Mouse (Mus musculus) thymus, postnatal 0 days (tissue): Measurements from ENCODE around the gene Rhpn2. TPM values are rescaled to one million over a fixed set of nuclear protein-coding genes. Genes with fewer than 3 reads are reported as not detected.
"Not testable (repeated sequence)": the region's sequence is repeated elsewhere in the genome, so short reads cannot be mapped to it uniquely, and the experiment has no call there.

Source experiments
- DNase-seq: peaks from one replicate; pipeline ENCODE4 v3.0.0-alpha.2; 2015; ENCODE audit warnings: low spot score
- polyA plus RNA-seq: library from polyadenylated mRNA; unstranded; fragments of >200 nt; fragmentation: Nextera tagmentation; extraction: Ambion mirVana; gene quantifications from 2 replicates; pipeline ENCODE4 v1.2.1, GENCODE M21; 2015

Rhpn2 gene
- 0.89 and 1.2 TPM in 2 replicates for polyA plus RNA-seq

DNA sequence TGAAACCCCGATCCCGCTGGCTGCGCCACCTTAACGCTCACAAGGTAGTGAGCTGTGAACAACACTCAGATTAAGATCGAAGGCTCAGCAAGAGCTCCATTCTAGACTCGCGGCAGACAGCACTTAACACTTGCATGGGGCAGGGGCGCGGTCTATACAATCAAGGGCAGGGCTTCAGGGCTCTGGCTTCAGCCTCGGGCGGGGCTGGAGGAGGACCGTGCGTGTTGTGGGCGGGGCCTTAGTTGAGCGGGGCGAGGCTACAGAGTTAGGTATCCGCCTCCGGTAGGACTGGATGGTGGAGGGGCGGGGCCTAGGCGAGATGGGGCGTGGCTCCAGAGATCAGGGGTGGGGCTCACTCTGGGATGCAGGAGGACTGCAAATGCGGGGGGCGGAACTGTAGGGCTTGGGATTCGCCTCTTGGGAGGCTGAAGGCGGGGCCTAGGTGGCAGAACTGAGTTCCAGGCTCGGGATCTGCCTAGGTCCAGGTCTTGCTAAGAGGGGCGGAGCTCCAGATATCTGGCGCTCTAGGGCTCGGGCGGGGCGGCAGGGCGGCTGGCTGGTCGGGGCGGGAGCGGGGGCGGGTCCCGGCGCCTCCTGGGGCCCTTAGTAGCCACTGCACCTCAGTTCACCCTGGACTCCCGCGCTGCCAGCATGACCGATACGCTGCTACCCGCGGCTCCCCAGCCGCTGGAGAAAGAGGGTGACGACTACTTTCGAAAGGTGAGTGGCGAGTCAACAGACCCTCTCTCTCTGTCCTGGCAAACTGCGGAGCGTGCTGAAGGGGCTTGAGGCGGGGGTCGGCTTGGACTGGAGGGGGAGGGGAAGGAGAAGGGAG is at the start of gene Rhpn2:
Gene Rhpn2 (plus strand): TSS at position 479 of the 835 bp plus-strand sequence.
- peak; percentile 97 for DNase-seq

DNA sequence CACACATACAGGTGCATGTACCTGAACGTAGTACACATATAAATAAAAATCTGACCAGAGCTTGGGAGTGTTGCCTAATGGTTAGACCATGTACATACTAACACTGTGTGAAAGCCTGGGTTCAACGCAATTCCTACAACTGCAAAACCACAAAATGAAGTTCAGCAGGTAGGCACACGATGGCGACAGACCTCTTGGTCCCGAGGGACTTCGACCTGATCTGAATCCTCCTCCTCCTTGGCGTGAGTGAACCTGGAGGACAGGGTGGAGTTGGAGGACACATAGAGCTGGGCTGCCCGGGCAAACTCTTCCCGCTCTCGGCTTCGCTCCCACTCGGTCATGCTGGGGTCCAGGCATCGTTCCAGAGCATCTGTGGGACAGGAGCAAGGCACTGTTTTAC is 40.5 kb upstream of the Rhpn2 start:
- DNase-seq: no peak

DNA sequence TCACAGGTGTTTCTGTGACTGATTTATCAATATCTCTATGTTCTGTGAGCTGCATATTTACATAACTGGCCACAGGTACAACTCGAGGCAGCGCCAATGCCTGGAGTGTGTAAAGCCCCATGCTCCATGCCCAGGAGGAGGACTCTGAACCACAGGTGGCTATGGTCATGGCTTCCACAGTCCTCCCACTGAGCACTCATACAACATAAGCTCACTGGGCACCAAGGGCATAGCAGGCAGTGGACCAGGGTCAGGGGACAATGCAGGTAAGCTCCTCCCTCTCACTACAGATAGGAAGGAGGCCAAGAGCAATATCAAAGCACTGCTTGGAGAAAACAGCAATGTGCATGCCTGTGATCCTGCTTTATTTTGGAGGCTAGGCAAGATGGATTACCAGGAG is 38.3 kb upstream of the Rhpn2 start:
- DNase-seq: no peak

DNA sequence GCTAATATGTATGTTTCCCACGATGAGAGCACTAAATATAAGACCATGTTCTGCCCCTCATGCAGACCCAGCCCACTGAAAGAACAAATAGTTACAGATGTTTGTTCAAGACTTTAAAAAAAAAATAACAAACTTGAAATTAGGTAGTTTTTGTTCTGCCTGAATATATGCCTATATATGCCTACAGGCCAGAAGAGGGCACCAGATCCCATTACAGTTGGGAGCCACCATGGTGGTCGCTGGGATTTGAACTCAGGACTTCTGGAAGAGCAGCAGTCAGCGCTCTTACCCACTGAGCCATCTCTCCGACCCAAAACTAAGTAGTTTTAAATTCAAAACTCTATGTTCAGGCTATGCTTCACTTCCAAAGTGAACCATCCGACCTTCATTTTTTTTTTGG is 36.1 kb upstream of the Rhpn2 start:
- no peak for DNase-seq

DNA sequence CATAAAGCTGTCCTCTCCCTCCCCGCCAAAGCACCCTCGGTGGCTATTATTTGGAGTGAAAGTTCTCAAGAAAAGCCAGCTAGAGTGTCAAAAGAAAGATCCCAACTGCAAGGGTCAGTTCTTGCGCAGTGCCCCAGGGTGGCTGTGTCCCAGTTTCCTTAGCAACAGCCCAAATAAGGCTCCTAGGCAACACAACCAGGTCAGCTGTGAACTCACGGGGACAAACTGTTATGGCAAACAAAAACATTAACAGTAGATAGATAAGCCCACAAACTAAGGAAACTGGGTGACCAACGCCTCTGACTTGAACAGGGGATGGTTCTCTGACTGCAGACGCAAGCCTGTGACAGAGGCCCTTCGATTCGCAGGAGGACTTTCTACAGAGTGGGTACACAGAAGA is 34.3 kb upstream of the Rhpn2 start:
- DNase-seq: no peak

DNA sequence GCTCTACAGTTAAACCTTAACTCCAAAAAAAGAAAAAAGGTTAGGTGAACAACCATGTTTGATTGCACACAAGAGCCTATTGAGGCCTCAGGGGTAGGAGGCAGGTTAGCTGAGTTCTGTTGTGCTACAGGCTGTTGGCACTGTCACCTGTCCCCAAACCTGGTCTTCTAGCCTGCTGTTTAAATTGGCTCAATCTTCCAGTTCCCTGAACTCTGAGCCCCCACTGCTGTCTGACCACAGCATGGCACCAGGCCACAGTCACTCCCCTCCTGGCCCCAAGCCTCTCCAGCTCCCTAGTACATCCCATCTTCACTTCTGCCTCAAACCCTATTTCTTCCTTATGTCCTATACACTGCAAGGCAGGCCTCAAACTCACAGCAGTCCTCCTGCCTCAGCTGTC is 33.2 kb upstream of the Rhpn2 start:
- DNase-seq: no peak

DNA sequence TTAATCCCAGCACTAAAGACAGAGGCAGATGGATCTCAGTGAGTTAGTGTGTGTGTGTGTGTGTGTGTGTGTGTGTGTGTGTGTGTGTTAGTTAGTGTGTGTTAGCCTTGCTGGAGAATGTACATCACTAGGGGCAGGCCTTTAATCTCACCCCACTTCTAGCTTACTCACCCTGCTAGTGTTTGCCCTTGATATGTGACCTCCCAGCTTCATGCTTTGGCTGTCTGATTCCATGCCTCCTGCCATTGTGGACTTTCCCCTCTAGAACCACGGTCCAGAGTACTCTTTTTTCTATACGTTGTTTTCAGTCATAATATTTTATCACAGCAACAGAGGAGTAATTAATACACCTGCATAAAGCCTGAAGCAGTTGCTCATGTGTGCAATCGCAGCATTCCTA is 22.8 kb upstream of the Rhpn2 start:
- DNase-seq: no peak

DNA sequence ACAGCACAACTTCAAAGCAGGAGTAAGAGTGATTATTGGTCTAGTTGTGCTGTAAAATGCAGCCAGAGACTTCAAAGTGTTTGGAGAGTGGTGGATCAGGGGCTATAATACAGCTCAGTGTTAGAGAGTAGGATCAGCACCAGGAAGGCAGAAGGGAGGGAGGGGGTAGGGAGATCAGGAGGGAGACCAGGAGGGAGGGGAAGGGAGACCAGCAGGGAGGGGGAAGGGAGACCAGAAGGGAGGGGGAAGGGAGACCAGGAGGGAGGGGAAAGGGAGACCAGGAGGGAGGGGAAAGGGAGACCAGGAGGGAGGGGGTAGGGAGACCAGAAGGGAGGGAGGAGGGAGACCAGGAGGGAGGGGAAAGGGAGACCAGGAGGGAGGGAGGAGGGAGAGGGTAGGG is 19.8 kb upstream of the Rhpn2 start:
- no peak for DNase-seq

DNA sequence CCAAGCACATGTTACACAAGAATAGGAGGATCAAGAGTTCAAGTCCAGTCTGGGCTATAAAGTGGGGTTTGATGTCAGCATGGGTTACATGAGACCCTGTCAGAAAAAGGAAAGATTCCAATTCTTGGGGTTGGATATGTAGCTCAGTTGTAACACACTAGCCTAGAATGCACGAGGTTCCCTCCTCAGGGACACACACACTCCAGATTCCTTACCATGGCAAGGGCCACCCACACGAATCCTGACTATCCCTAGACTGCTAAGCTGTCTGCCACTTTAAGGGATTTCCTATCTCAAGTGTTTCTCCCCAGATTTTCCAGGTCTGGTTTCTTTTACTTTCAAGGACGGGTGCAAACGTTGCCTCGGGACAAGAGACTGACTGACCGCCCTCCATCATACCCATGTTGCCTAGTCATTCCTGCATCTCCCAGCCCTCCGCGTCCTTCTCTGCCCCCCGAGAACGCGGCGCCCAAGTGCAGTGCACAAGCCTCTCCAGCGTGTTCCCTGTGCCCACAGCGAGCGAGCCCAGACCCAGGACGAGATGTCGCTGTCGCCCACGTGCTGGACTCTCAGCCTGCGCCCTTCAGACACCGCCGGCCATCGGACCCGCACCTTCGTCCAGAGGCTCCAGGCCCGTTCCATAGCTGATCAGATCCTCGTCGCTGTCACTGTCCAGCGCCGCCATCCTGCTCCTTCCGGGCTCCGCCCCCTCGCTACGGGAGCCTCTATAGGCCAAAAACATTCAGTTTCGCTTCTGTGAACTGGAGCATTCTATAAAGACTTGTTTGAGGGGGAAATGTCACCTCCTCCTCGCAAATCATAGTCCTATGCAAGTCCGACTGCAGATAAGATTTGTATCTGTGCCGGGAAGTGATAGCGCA is 16.0 kb upstream of the Rhpn2 start, which contains the start of gene Gpatch1:
Gene Gpatch1 (minus strand): TSS at position 712 of the 881 bp plus-strand sequence.
- DNase-seq: peak; percentile 89

DNA sequence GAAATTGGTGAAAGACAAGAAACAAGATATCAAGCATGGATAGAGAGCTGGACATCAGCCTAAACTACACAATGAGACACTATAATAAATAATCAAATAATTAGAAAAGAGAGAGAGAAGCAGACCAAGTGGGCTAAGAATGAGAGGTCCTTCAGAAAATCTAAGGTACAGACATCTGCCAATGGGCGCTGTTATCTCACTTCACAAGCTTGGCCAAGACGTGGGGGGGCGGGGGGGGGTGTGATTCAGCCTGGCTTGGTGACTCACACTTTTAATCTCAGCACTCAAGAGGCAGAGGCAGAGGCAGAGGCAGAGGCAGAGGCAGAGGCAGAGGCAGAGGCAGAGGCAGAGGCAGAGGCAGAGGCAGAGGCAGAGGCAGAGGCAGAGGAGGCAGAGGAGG is 14.7 kb upstream of the Rhpn2 start:
- not testable (repeated sequence) for DNase-seq

DNA sequence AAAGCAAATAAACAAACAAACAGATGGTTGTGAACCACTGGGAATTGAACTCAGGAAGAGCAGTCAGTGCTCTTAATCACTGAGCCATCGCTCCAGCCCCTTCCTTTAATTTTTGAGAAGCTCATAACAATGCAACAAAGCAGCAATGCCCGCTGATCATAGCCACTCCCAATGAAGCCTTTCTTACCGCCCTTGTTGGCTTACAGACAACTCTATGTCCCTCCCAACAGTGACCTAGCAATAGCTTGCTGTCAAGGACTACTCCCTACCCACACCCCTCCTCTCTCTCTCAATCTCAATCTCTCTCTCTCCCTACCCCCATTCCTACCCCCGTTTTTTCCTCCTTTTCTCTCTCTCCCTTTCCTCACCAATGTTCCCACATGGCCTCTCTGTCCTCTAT is 14.2 kb upstream of the Rhpn2 start:
- no peak for DNase-seq

DNA sequence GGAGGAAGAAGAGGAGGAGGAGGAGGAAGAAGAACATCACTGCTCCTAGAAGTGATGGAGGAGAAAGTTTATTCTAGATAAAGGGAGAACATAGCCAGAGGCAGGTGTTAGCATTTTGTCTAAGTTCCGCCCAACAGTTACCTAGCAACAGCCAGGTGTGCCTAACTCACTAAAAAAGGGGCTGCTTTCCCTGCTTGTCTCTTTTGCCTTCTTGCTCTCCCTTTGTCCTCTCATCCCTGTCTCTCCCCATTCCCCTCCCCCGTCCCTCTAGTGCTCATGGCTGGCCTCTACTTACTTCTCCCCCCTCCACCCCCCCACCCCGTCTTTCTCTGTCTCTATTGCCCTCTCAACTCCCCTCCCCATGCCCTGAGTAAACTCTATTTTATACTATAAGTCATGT is 11.8 kb upstream of the Rhpn2 start:
- DNase-seq: no peak

DNA sequence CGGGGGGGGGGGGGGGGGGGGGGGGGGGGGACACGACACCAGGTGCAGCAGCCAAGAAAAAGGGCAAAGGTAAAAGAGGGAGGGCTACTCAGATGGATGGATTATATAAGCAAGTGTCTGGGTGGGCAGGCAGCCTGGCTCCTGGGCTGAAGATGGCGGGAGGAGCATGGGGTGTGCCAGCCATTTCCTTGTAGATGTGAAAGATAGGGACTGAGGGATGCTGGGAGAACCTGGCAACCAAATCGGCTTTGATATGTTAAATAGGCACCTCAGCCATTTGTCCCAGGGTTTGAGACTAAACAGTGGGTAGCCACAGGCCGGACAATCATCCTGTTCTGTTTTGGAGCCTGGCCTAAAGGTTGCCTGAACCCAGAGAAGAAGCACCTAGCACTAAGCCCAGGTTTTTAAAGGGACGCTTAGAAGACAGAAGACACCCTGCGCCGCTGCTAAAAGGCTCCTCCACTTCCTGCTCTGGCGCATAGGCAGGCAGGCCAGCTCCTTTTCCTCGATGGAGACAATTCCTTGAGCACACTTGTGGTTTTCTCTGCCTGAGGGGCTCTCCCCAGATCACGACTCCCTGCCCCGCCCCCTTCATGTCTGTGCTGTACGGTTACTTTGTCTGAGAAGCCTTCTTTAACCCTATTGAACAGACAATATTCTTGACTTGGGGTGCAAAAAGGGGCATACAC is 11.1 kb upstream of the Rhpn2 start:
- peak; percentile 7 for DNase-seq

DNA sequence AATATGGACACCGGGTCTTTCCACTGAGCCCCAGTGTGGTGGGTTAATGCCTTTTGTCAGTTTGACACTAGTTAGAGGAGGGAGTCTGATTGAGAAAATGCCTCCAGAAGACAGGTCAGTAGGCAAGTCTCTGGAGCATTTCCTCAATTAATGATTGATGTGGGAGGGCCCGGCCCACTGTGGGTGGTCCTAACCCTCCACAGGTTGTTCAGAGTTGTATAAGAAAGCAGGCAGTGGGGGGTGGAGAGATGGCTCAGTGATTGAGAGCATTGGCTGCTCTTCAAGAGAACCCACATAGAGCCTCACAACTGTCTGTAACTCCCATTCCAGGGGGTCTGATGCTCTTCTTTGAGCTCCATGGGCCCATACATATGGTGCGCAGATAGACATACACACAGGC is 2.4 kb upstream of the Rhpn2 start:
- DNase-seq: no peak

DNA sequence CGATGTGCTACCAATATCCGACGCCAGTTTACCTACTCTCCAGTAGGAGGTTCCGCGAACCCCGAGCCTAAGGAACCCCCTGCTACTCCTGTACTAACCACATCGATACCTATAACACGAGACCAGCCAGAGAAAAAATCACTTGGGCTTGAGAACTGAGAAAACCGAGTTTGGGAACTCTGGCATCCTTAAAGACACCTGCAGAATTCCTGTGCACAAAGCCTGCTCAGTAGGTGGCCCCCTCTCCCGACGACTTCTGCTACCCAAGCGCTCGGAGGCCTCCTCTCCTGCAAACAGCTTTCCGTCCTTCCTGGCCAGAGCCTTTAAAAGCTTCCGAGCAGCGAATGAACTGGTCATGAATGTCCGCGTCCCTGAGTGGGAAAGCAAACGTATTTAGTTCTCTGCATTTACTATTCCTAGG is 729 bp upstream of the Rhpn2 start:
- peak; percentile 46 for DNase-seq

DNA sequence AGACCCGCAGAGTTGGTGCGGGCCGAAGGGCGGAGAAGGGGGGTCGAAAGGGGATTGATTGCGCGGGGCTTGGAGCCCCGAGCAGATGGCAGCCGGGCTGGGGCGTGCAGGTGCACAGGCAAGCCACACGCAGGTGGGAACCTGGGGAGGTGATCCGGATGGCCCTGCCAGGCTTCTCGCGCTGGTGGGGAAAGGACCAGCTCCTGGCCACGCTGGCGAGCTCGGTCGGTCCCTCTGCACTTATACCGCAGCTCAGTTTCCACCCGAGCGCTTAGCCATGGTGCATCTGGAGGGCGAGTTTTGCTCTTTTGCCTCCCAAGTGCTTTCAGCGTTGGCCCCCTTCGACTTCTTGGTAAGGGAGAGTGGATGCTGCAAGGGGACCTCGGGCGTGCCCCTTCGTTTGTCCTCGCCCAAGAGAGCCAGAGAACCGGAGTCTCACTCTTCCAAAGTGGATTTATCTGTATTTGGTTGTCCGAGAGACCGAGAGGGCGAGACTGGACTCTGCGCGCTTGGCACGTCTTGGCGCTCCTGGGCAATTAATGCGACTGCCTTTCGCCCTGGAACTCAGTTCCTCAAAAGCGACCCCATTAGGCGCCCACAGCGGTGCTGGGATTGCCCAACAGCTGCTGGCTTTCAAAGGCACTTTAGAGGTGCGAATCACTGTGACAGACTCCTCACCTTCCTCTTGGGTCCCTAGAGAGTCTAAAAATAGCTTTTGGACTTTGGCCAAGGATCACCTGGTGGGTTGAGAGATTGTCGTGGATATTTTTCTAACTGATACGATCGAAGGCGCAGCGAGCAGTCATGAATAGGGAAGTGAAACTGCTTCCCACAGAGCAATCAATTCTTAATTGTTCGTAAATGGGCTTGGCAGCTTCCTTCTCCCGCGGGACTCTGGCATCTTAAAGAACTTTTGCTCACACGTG is 820 bp downstream of the Rhpn2 start:
- DNase-seq: peak; percentile 42

DNA sequence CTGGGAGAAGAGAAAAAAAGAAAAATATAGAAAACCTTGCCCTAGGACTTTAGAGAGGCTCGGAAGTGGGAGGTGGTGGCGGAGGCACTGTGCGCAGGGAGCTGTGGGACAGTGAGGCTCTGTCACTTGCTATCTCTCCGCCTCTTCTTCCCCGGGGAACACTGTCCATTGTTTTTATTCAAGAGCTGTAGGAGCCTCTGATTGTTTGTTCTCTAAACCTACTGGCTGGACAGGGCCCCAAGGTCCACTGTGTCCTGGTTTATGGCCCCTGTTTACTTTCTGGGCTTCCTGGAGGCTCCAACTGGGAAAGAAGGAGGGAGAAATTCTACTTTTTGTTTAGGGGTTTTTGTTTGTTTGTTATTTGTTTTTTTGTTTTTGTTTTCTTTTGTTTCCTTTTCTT is 6.2 kb downstream of the Rhpn2 start:
- DNase-seq: no peak

DNA sequence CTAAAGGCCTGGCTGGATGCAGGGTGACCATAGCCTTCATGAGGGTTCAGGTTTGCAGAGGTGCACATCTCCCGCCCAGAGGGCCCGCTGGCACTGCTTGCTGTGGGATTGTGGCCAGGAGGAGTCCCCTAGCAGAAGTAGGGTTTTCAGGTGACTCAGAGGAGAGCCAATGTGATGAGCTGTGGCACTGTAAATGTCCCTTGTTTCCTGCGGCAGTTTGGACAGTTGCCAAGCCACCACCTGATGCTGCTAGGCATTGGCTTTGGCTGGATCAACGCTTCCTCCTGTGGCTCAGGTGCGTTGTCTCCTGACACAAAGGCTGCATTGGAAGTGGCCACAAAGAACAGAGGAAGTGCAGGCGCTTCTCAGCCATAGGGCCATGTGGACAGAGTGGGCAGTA is 7.3 kb downstream of the Rhpn2 start:
- DNase-seq: no peak

DNA sequence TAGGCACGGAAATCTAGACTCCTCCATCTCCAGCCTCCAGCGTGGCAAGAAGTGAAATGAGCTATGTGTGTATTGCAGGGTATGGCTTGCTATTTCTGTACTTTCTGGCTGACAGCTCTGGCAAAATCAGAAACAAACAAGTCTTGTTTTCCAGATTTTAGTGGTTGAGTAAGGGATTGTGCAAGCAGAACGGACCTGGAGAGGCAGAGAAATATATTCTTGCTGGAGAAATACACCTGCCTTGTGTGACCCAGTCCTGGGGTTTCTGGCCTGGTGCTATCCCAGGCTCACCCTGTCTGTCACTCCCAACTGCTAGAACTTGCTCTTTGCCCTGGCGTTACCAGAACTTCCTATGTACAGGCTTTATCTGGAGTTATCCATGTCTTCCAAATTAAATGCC is 8.5 kb downstream of the Rhpn2 start:
- no peak for DNase-seq

DNA sequence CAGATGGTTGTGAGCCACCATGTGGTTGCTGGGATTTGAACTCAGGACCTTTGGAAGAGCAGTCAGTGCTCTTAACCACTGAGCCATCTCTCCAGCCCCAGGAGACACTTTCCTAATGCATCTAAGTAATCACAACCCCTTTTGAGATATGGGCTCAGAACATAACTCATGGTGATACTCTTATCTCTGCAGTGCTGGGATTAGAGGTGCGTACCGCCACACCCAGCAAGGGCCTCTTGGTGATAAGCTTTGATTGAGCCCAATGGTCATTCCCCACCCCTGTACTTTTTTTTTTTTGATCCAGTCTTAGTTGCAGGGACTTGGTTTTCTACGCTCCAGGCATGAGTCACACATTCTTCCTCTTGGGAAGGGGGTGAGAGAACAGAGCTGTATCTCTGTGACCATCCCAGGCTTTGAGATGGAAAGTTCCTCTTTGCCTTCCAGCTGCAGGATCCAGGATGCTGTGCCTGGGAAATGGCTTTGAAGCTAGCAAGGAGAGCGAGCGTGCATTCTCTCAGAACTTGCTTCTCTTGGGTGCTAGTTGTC is 10.9 kb downstream of the Rhpn2 start:
- no peak for DNase-seq
